ENCODE assay signal across 22 mouse cellular contexts in the genomic region with DNA sequence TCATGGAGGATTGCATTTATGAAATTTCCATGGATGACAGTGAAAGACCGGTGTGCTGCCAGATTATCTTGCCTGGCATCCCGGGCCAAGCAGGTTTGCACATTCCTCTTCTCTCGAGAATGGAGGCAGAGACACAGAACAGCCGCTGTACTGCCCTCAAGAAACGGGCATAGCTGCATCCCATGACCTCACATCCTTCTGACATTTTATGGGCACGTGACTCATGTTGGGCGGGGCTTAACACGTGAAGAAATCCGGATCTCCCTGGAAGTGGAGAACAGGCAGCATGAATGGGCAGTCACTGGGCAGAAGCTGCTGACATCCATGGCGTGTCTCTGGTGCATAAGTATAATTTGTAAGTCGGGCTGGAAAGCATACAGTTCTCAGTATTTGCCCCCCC.
"Had no signal": no experiment of that assay in that cellular context is flagged by ENCODE, and none has a peak within 500 bp of the region (broad histone marks: within the 10 kb centered on the region; RNA-seq: fewer than 3 reads in every experiment).

No protein-coding gene starts in this region.

- ATAC-seq: intestine, postnatal 0 days; liver, embryonic 12.5 days; midbrain, embryonic 15.5 days had no signal

- H3K9ac ChIP-seq: liver, embryonic 12.5 days; liver, embryonic 15.5 days; lung, embryonic 15.5 days; midbrain, embryonic 15.5 days; neural tube, embryonic 13.5 days; stomach, embryonic 15.5 days had no signal

- H3K4me2 ChIP-seq: liver, embryonic 12.5 days; liver, embryonic 15.5 days; lung, embryonic 15.5 days; midbrain, embryonic 15.5 days; neural tube, embryonic 13.5 days; stomach, embryonic 15.5 days had no signal

- H3K4me1 ChIP-seq: liver, embryonic 12.5 days; liver, embryonic 15.5 days; lung, embryonic 15.5 days; megakaryocyte, embryonic 14.5 days; neural tube, embryonic 13.5 days; stomach, embryonic 15.5 days had no signal

- H3K4me3 ChIP-seq: layer of hippocampus, adult 2 months; liver, embryonic 12.5 days; liver, embryonic 15.5 days; lung, embryonic 15.5 days; megakaryocyte, embryonic 14.5 days; midbrain, embryonic 10.5 days; midbrain, embryonic 15.5 days; neural tube, embryonic 13.5 days; stomach, embryonic 15.5 days had no signal

- H3K36me3 ChIP-seq: liver, embryonic 12.5 days; liver, embryonic 15.5 days; lung, embryonic 15.5 days; midbrain, embryonic 10.5 days; midbrain, embryonic 15.5 days; neural tube, embryonic 13.5 days; stomach, embryonic 15.5 days had no signal

- H3K27ac ChIP-seq: kidney, postnatal 0 days; layer of hippocampus, adult 2 months; liver, embryonic 12.5 days; liver, embryonic 15.5 days; lung, embryonic 15.5 days; midbrain, embryonic 10.5 days; midbrain, embryonic 15.5 days; neural tube, embryonic 13.5 days; stomach, embryonic 15.5 days had no signal

- H3K9me3 ChIP-seq: liver, embryonic 12.5 days; liver, embryonic 15.5 days; lung, embryonic 15.5 days; midbrain, embryonic 10.5 days; midbrain, embryonic 15.5 days; stomach, embryonic 15.5 days had no signal

- DNase-seq: kidney, adult 2 months; kidney, postnatal 25 days; layer of hippocampus, adult 9-11 months; left cerebral cortex, postnatal 4 days; liver; lung, adult 18-20 months; lung, postnatal 10 days; lung, postnatal 36 days; right cerebral cortex, postnatal 25 days; spleen, adult 18-20 months; thymus, postnatal 25 days had no signal

- H3K27me3 ChIP-seq: liver, embryonic 12.5 days; liver, embryonic 15.5 days; lung, embryonic 15.5 days; megakaryocyte, embryonic 14.5 days; midbrain, embryonic 15.5 days; neural tube, embryonic 13.5 days; stomach, embryonic 15.5 days had no signal
